Mouse (Mus musculus): Measurements from ENCODE around the gene Ap1g1.

- TF ChIP-seq CTCF (IDR thresholded peaks at IDR 0.05; ENCODE audit: low read depth, low read length): no peak
- no peak for TF ChIP-seq POLR2A (IDR thresholded peaks at IDR 0.05; ENCODE audit: borderline replicate concordance, low read depth, low read length)
Measured at GRCm38 (mm10) chr8:109880012-109880662, 101.8 kb downstream of the Ap1g1 start.
